Mouse (Mus musculus) frontal cortex, postnatal 36 days (tissue): ENCODE measurements around the gene Dgat2l6.

Experiments used
- DNase-seq, 2 experiments: peaks; one replicate each; pipeline ENCODE4 v3.0.0; 2022; ENCODE audit warnings: low spot score in 2 of 2

The Dgat2l6 gene

GRCm38 (mm10) chrX:100524471-100524870, at the start of gene Dgat2l6:
Gene Dgat2l6 (plus strand): TSS chrX:100524838.
- no peak for DNase-seq

DNA sequence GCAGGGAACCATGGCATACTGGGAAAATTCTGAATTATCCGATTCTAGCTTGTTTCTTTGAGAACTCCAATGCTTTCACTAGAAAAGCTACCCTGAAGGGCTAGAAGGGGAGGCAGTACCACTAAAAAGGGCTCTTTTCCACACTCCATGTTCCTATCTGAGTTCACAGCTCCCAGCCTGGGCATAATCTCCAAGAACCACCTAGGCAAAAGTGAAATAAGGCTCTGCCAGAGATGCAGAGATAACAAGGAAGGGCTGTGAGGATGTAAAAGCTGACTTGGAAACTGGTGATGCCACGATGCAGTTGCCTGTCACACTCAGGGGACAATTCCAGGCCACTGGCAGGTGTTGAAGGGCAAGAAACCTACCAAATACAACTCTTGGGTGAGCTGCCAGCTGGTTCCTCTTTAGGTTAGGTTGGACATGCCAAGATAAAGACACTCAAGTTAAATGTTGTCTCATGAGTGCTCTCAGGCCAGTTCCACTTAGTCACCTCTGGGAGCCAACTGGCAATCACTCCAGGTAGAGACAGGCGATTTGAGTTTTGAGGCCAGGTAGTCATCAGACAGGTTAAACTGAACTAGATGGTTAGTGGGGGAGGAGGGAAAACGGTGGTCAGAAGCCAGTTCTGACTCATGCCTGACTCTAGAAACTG, 48.9 kb upstream of the Dgat2l6 start:
- DNase-seq = no peak

DNA sequence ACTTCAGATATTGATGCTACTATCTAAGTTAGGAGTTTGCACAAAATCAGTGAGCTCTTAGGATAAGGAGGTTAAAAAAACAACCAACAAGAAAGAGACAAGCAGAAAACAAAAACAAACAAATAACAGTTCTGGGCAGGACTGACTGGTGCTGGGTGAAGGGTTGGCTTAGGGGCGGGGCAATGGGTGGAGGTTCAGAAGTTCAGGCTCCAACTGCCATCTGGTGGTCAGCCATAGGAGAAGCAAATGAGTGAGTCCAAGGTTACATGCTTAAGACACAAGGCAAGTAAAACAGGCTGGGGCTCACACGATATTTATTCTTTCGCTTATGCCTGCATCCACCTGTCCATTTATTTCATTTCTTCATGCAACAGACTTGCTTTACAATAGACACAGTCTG, 44.3 kb upstream of the Dgat2l6 start:
- DNase-seq = peak; percentile 23 to 51

DNA sequence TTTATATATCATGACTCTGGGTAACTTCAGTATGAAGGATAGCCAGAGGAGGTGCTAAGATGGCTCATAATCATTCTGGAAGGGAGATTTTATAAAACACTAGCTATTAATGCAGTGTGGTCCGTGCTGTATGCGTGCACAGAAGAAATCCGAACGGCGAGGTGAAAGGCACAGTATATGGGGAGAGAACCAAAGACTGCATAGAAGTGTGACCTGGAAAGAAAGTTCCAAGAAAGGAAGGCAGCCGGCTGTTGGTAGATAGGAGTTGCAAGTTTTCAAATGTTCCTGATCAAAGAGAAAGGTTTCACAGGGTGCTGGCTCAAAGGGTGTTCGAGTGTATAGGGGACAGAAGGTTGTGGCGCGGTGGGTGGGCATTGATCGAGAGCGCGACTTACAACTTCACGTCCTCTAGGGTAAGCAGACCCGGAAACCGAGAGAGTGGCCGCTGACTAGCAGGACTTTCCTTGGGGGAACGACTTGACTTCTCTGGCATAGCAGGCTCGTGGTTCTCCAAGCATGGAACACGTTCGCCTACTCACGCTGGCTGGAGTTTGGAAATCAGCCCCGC, 31.1 kb upstream of the Dgat2l6 start:
- DNase-seq = no peak

DNA sequence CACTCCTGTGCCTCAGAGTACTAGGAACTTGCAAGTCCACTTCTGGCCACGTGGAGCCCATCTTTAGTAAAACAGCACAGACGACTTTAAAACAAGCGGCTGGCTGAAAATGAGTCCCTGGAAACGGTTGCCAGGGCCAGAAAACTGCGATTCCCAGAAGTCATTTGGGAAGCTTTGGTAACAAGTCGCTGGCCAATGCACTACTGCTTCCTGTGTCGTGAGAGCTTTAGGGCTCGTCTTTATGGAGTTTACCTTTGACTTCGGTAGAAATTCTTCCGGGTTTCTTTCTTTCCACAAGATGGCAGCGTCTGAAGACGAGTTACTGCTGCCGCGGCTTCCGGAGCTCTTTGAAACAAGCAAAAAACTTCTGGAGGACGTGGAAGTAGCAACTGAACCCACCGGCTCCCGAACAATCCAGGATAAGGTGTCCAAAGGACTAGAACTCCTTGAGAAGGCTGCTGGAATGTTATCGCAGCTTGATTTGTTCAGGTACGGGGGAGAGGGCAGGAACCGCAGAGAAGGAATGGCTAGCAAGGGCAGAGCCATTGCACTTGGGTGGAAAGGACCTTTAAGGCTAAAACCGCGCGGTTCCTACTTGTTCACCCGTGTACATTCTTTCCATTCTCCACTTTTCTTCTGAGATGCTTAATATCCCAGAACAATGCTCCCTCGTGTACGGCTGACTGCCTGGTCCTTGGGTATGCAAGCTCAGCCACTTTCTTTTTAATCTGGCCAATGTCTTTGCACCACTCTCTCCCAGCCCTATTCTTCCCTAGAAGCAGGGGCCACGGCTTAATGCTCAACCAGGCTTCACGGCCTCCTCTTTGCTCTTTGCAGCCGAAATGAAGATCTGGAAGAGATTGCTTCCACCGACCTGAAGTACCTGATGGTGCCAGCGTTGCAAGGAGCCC, 30.3 kb upstream of the Dgat2l6 start, which contains the start of gene Igbp1:
Gene Igbp1, plus strand, starts transcription at position 224 of the 911 bp plus-strand sequence.
- peak; percentile 69 to 83 for DNase-seq

DNA sequence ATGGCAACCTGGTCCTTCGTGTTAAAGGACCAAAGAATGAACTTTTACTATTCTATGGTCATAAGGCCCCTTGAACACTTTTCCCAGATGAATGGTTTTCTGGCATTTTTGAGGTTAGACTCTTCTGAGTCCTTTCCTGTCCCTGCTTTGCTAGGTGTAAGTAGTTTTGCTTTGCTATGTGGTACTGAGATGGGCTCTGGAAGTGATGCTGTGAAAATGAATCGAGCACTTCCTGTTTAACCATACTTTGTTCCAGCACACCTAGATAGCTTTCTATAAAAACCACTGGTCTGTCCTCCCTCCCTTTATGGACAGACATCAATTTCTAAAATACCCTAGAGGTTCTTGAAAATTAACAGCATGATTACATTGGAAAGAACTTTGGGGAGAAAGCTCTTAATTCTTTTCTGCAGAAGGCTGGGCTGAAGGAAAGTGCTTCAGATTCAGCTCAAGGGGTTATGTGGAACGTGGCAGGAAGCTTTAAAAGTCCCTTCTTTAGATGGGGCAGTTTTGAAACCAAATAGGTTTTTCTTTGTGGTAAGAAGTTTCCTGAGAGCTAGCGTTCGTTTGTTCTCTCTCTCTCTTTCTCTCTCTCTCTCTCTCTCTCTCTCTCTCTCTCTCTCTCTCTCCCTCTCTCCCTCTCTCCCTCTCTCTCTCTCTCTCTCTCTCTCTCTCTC, 20.3 kb upstream of the Dgat2l6 start:
- no peak for DNase-seq

DNA sequence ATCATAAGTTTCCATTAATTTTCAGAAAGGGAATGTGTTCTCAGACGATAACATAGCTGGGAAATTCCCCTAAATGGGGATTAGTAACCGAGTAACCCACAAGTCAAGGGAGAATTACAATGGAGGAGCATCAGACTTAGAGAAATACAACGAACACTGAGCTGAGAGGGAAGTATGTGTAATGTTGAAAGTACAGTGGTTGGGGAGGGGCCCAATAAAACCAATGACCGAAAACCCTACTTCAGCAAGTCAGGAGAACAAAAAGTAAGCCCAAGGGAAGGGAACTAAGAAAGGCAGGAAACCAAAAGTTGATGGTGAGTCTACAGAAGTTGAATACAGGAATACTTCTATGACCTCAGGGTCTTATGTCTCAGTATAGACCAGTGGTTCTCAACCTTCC, 16.5 kb upstream of the Dgat2l6 start:
- DNase-seq = no peak

DNA sequence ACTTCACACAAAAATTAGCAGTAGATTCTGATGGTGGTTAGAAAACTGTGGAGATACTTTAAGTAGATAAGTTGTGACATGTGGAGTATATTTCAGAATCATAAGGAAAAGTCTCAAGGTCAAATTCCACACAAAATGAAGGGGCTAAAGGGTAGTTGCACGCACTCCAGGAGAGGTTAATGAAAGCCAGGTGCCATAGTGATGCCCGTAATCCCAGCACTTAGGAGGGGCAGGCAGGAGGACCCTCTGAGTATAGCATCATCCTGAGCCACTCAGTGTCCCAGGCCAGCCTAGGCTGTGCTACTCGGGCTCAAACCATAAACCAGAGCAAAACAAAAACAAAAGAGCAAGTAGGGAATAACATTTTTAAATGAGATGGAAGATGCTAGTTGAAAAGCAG, 14.7 kb upstream of the Dgat2l6 start:
- DNase-seq = no peak

DNA sequence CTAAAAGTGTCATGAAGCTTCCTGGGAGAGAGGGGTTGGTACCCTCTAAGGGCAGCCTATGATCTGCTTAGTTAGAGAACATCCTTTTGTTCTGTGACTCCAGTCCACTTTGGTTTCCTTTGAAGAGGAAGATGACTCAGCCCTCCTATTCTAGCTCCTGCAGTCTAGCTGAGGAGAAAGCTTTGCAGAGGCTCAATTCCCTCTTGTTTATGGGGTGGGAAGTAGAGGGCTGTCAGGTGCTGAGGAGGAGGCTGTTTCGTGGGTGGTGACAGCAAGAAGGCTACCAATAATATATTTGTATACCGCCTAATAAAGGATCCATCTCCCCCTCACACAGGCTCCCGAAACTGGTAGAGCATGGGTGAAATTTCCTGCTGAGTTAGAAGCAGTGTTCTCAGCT, 8.0 kb upstream of the Dgat2l6 start:
- peak; percentile 15 to 20 for DNase-seq

DNA sequence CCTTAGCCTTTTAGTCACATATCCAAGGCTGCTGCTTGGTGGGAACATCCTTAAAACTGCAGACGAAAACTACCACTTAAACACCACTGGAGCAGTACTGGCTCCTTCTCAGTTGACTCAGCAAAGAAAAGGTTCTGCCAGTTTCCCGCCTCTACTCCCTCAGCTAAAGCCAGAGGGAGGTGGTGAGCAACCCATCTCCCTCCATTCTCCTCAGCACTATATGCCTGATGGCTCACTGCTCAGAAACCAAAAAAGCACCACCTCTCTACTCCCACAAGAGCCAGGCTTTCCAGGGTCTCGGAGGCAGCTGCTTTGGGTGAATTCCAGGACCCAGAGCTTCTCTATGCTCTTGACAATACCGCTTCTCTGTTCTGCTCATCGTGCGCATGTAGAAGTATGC, 7.0 kb upstream of the Dgat2l6 start:
- peak; percentile 41 to 46 for DNase-seq

DNA sequence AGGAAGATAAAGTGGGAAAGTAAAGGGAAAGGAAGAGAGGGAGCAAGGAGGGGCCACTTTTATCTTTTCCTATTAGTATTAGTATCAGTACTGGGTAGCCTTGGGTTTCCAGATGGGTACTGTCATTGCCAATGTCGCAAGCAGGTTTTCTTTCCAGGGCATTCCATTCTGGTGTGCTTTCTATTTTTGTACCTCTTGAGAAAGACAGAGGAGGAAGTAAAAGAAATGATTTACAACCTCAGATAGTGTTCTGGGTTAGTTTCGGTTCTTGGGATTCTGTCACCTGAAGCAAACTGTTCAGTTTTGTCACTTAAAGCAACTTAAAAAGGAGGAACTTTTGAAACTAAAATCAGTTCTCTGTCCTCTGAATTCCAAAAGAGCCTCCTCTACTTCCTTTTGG, 6.1 kb upstream of the Dgat2l6 start:
- DNase-seq = no peak

GRCm38 (mm10) chrX:100556026-100556425, 31.4 kb downstream of the Dgat2l6 start:
- DNase-seq = no peak

DNA sequence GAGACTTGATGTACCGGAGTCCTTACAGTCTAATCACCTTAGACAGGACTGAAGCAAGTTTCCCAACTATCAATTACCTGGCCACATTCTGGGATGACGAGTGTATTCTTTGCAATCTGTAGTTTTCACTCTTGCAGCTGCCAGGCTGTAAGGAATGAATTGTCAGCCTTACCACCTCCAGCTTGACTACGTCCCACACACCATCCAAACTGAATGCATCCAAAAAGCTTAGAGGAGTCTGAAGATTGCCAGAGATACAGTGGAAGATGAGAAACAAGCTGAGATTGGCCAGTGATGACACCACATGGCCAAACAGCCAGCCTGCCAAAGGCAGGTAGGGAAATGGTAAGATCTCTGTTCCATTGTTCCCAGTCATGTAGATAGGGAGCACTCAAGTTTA, 41.1 kb downstream of the Dgat2l6 start:
- DNase-seq = peak; percentile 5 to 15

DNA sequence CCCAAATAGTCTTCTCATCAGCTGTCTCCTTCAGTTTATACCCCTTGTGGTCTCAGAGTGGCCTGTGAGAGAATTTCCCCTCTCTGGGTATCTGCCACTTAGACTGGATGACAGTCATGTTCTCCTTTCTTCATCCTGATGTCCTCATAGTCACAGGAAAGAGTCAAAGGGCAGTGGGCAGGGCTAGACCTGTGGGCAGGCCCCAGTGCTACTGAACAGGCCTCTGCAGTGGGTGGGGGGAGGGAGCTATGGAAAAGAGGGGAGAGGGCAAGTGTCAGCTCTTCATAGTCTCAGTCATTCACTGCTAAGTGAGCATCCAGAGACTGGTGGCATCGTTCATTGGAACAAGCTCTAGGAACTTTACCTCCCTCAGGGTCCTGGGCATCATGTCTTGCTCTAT, 47.3 kb downstream of the Dgat2l6 start, which contains the start of gene Awat1:
Gene Awat1, plus strand, starts transcription at position 301 of the 400 bp plus-strand sequence.
- DNase-seq = no peak

DNA sequence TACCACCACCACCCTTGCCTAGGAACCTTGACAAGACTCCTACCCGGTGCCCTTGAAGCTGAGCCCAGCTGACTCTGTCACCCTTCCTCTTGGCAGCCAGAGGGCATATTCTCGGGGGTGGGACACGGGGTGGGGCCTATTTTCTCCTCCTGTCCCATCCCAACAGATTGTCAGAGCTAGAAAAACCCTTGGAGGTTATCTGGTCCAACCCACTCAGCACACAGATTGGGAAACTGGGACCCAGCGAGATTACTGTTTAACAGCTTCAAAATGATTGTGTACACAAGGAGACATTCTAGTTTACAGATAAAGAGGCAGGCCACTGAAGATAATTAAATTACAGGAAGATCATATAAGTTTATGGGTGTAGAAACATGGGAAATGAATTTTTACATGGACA, 70.2 kb downstream of the Dgat2l6 start, which contains the start of gene P2ry4:
Gene P2ry4, minus strand, starts transcription at position 79 of the 400 bp plus-strand sequence.
- no peak for DNase-seq
